Mouse (Mus musculus) 3T3-L1 (cell line): ENCODE data around the gene Dmbx1.

Source experiments
- DNase-seq: peaks from one replicate; pipeline ENCODE4 v3.0.0-alpha.2; 2015; ENCODE audit warnings: low read depth, low spot score

The Dmbx1 gene

GRCm38 (mm10) chr4:115886875-115887274 is 52.9 kb downstream of the Dmbx1 start:
- peak; percentile 27 for DNase-seq

- DNase-seq: no peak
These were observed 53.9 kb downstream of the Dmbx1 start for GRCm38 (mm10) chr4:115885846-115886245.

- DNase-seq: no peak
These were observed 55.7 kb downstream of the Dmbx1 start, which contains the start of gene Kncn for GRCm38 (mm10) chr4:115884022-115884421. Gene Kncn (plus strand): TSS chr4:115884400.

GRCm38 (mm10) chr4:115882195-115882594 is 57.5 kb downstream of the Dmbx1 start:
- no peak for DNase-seq

GRCm38 (mm10) chr4:115881183-115881582 is 58.5 kb downstream of the Dmbx1 start:
- DNase-seq: no peak

GRCm38 (mm10) chr4:115878828-115879227 is 60.9 kb downstream of the Dmbx1 start:
- no peak for DNase-seq

- no peak for DNase-seq
These were observed 61.5 kb downstream of the Dmbx1 start for GRCm38 (mm10) chr4:115878216-115878678.

- DNase-seq: no peak
These were observed 66.5 kb downstream of the Dmbx1 start for GRCm38 (mm10) chr4:115873231-115873630.

GRCm38 (mm10) chr4:115869512-115870210 is 70.1 kb downstream of the Dmbx1 start:
- DNase-seq: no peak
